Mouse (Mus musculus) cerebellum, adult 2 months (tissue): ENCODE measurements around the gene Acsbg2. TPM values are rescaled to one million over a fixed set of nuclear protein-coding genes. Genes with fewer than 3 reads are reported as not detected.

Source experiments
- DNase-seq, 2 experiments: peaks; one replicate each; pipeline ENCODE4 v3.0.0; 2021
- H3K27ac ChIP-seq: fragments of 200-500 bp; 2 replicates; pipeline ENCODE4 v1.5.1; 2012; ENCODE audit warnings: low read length, control low read depth, inconsistent platforms; ENCODE audit not compliant: insufficient read depth
- H3K27me3 ChIP-seq: fragments of 200-500 bp; 2 replicates; pipeline ENCODE4 v1.6.1; 2012; ENCODE audit warnings: inconsistent platforms, mild to moderate bottlenecking, low read length, moderate library complexity; ENCODE audit not compliant: control insufficient read depth, insufficient read depth
- H3K4me1 ChIP-seq: fragments of 200-500 bp; 2 replicates; pipeline ENCODE4 v1.6.1; 2011; ENCODE audit warnings: low read length; ENCODE audit not compliant: control insufficient read depth, insufficient read depth
- H3K4me3 ChIP-seq: fragments of 200-500 bp; replicated peaks from 2 replicates; pipeline ENCODE3; 2011; ENCODE audit warnings: mild to moderate bottlenecking, low read depth, low read length, control low read depth; ENCODE audit not compliant: insufficient read depth
- CTCF ChIP-seq: fragments of 200-500 bp; IDR thresholded peaks from 2 replicates; pipeline ENCODE4 v1.5.1; 2011; ENCODE audit warnings: low read depth, mild to moderate bottlenecking, control low read depth, low read length, moderate library complexity, borderline replicate concordance; ENCODE audit not compliant: insufficient read depth
- POLR2A ChIP-seq: fragments of 200-500 bp; IDR thresholded peaks from 2 replicates; pipeline ENCODE4 v1.6.1; 2011; ENCODE audit warnings: low read length, control low read depth, borderline replicate concordance; ENCODE audit not compliant: insufficient read depth
- WGBS: fragments of 180-500 bp; shearing (Covaris S2); methylation state at CpG from one replicate; pipeline ENCODE4 v1.1.7; 2018; 5-methylcytosine and 5-hydroxymethylcytosine counted together
- polyA plus RNA-seq: library from polyadenylated mRNA; depleted of rRNA; stranded (reverse); fragments of >200 nt; gene quantifications from 2 replicates; pipeline ENCODE4 v1.2.3, GENCODE M21; 2012

Acsbg2 gene
- polyA plus RNA-seq, 1 experiment: 0.03 TPM

DNA sequence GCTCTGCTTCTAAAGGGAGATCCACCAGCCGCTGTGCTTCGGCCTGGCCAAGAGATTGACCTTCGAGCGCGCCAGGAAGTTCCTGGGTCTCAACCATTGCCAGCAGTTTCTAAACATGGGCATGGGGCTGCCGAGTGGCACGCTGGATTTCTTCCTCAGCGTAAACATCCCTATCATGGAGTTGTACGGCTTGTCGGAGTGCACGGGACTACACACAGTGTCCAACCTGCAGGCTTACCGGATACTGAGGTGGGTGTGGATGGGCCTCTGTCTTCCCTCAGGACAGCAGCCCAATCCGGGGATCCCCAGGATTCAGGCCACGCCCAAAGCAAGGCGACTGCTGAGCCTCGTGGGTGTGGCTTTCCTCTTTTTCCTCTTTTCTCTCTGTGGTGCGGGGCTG lies 9.4 kb upstream of the Acsbg2 start:
- Histone ChIP-seq H3K4me3 (no peak overlapping the region), H3K27me3 (no peaks in the 10 kb centered on the region), H3K27ac (no peak overlapping the region), H3K4me1 (no peaks in the 10 kb centered on the region)
- TF ChIP-seq POLR2A (no peak), CTCF (no peak)
- no peak for DNase-seq
- WGBS: 40% methylated on average over 17 of the region's 17 CpGs

DNA sequence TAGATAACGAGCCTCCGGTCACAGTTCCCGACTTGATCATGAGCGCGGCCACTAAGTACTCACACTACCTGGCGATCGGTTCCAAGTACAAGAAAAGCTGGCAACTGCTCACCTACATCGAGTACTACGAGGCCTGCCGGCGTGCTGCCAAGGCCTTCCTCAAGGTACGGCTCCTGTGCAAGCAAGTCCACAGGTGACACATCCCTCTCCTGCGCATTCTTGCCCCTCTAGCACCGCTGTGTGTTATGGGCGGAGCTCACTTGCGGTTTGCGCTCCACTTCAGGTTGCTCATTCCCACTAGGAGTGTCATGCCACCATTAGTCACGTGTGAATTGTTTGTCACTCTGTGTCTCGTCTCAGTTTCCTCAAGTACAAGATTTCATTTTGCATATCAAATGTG lies 3.2 kb upstream of the Acsbg2 start:
- WGBS: 88% methylated on average over 19 of the region's 19 CpGs
- DNase-seq: no peak

DNA sequence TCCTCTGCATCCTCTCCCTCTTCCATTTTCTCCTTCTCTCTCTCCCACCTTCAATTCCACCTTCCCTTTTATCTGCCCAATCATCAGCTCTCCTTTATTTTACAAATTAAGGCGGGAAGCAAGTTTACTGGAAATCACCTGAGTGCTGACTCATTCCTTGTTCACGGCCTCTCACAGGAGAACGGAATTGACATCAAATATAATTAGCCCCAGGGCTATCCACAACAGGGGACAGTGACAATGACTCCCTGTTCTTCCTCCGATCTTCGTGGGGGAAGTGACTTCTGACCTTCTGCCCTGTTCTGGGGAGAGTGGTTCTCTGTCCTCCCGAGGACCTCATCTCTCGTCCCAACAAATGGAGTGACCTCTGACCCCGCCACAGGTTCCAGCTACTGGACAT lies 2.7 kb upstream of the Acsbg2 start:
- WGBS: 72% methylated on average over 8 of the region's 8 CpGs
- H3K27me3 ChIP-seq: no peaks in the 10 kb centered on the region
- no peaks in the 10 kb centered on the region for H3K4me1 ChIP-seq
- no peak overlapping the region for H3K4me3 ChIP-seq
- DNase-seq: no peak
- no peak overlapping the region for H3K27ac ChIP-seq
- TF ChIP-seq CTCF (no peak), POLR2A (no peak)

More for the DNA sequence above, 3.2 kb upstream of the Acsbg2 start:
- Histone ChIP-seq H3K4me3 (no peak overlapping the region), H3K27me3 (no peaks in the 10 kb centered on the region), H3K4me1 (no peaks in the 10 kb centered on the region), H3K27ac (no peak overlapping the region)
- TF ChIP-seq CTCF: no peak

DNA sequence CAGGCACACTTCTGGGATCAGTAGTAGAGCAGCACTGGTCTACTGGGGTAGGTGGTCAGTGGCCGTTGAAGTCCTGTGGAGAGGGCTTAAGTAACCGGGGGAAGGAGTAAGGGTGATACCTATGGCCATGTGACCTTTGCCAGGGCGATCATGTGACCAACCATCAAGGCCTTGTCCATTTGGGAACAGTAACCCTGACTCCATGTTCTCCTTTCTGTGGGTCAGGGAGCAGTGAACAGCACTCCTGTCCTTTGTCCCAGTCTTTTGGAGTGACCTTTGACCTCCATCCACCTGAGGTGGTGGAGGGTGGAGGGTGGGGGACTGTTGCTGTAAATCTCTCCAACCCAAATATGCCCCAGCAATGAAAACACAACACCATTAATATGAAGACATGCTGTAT lies 2.2 kb upstream of the Acsbg2 start:
- Histone ChIP-seq H3K27ac (no peak overlapping the region), H3K27me3 (no peaks in the 10 kb centered on the region), H3K4me1 (no peaks in the 10 kb centered on the region), H3K4me3 (no peak overlapping the region)
- no peak for DNase-seq
- WGBS: 86% methylated on average over 3 of the region's 3 CpGs
- TF ChIP-seq POLR2A (no peak), CTCF (no peak)

DNA sequence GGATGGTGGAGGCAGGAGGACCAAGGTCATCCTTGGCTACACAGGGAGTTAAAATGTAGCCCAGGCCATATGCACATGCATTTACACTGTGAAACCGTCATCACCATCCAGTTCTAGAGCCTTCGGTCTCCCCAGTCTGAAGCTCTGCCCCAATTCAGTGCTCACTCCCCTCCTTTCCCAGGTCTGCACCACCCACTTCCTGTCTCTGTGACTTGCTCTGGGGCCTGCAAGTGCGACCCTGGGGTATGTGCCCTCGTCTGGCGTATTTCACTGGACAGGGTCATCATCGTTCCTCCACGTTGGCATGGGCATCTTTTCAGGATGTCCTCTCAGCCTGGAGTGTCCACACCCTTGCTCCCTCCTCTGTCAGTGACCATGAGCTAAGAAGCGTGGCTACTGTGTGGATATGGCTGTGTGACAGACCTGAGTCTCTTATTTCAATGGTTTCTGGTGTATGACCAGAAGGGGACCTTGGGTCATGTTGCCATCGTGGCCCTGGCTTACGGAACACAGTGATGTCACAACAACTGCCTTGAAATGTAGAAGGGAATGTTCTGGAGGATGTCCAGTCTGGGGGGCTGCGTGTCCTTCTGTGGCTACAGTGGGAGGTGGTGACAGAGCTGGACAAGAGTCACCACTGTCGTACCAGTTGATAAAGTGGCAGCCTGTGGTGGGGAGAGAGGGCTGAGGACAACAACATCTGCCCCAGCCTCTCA lies 847 bp upstream of the Acsbg2 start, which contains the start of gene 1700061G19Rik:
Gene 1700061G19Rik, plus strand, starts transcription at position 542 of the 716 bp plus-strand sequence.
- TF ChIP-seq POLR2A (no peak), CTCF (no peak)
- no peak for DNase-seq
- Histone ChIP-seq H3K4me3 (no peak within 1 kb of the TSS), H3K4me1 (no peaks in the 10 kb centered on the region), H3K27ac (no peak within 1 kb of the TSS), H3K27me3 (no peaks in the 10 kb centered on the region)
- WGBS: 84% methylated on average over 12 of the region's 12 CpGs

DNA sequence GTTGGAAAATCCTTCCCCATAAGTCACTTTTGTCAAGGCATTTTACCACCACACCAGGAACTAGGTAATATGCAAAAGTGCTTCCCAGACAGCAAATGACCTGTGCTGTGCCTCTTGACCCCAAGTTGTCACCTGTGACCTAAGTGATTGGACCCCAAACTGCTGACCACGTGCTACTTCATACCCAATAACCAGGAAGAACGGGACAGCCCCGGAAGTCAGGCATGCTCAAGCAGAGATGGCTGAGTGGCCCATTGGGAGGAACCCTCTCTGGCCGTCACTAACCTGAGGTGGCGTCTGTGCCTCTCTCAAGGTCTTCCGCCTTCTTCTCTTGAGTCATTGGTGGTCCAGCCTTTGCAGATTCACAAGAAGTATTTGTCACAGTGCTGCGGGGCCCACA lies 1.7 kb downstream of the Acsbg2 start:
- DNase-seq: no peak
- Histone ChIP-seq H3K4me1 (no peaks in the 10 kb centered on the region), H3K27me3 (no peaks in the 10 kb centered on the region), H3K27ac (no peak overlapping the region), H3K4me3 (no peak overlapping the region)
- TF ChIP-seq CTCF (no peak), POLR2A (no peak)
- 73% methylated on average over 7 of the region's 7 CpGs for WGBS

DNA sequence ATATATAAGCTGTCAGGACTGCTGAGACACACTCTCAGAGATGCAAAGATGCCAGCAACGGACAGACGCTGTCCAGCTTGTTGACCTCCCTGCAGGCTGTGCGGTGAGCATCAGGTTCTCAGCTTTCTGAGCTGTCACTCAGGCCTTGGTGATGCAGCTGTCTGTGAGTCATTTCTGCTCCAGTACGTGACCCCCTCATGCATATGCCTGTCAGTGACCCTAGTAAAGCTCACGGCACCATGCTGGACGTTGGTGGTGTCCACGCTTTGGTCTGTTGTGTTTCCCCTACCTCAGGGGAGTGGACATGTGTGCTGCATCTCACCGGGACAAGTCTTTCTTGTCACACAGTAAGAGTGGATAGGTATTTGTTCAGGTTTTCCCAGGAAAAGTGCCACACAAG lies 2.5 kb downstream of the Acsbg2 start:
- Histone ChIP-seq H3K27me3 (no peaks in the 10 kb centered on the region), H3K4me3 (no peak overlapping the region), H3K27ac (no peak overlapping the region), H3K4me1 (no peaks in the 10 kb centered on the region)
- DNase-seq: no peak
- 52% methylated on average over 8 of the region's 8 CpGs for WGBS
- TF ChIP-seq POLR2A (no peak), CTCF (no peak)

DNA sequence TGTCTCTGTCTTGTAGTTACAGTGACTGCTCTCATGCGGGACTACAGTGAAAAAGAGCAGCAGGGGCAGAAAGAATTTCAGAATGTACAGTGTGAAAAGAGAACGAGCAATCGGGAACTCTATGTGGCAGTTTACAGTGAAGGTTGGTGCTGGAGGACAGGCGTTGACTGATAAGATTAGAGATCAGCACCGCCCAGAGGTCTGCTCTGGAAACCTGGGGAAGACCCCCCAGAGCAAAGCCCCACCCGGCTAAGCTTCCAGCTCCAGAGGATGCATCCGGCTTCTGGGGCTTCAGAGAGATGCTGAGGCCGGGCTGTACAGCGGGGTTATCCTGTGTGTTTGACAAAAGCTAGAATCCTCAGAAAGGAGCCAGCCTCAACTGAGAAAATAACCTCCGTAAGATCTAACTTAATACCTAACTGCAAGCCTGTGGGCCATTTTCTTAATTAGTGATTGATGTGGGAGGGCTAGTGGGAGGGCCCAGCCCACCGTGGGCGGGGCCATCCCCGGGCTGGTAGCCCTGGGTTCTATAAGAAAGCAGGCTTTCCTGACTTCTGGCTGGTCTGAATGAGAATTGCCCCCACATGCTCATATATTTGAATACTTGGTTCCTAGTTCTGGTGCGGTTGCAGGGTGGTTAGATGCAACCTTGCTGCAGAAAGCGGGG lies 3.8 kb downstream of the Acsbg2 start:
- no peak overlapping the region for H3K27ac ChIP-seq
- 79% methylated on average over 15 of the region's 15 CpGs for WGBS
- no peak for TF ChIP-seq POLR2A
- TF ChIP-seq CTCF: no peak
- H3K4me3 ChIP-seq: no peak overlapping the region
- no peaks in the 10 kb centered on the region for H3K4me1 ChIP-seq
- DNase-seq: no peak
- no peaks in the 10 kb centered on the region for H3K27me3 ChIP-seq
